Mouse (Mus musculus): ENCODE results near the gene Ttc38. TPM values are rescaled to one million over a fixed set of nuclear protein-coding genes. Genes with fewer than 3 reads are reported as not detected.

The Ttc38 gene
- polyA plus RNA-seq, 1 experiment from 2014 or later = 6.6 TPM

Other genes with a start within 250 kb of the Ttc38 start
- 0.42 and 2.2 TPM in 2 replicates for gene Wnt7b, start 249.8 kb upstream of the Ttc38 start, polyA plus RNA-seq (2014; fragmentation: Nextera tagmentation; extraction: Ambion mirVana)
- gene Ppara, start 97.3 kb upstream of the Ttc38 start, polyA plus RNA-seq (2014; fragmentation: Nextera tagmentation; extraction: Ambion mirVana) = 6.0 and 7.6 TPM in 2 replicates
- gene Cdpf1, start 20.6 kb upstream of the Ttc38 start, polyA plus RNA-seq (2014; fragmentation: Nextera tagmentation; extraction: Ambion mirVana) = 38.5 and 38.7 TPM in 2 replicates
- gene Pkdrej, start 10.6 kb upstream of the Ttc38 start, polyA plus RNA-seq (2014; fragmentation: Nextera tagmentation; extraction: Ambion mirVana) = 0.36 and 0.37 TPM in 2 replicates
- gene Gtse1, start 27.4 kb downstream of the Ttc38 start, polyA plus RNA-seq (2014; fragmentation: Nextera tagmentation; extraction: Ambion mirVana) = 25.8 and 27.4 TPM in 2 replicates
- 35.7 and 36.4 TPM in 2 replicates for gene Trmu, start 47.0 kb downstream of the Ttc38 start, polyA plus RNA-seq (2014; fragmentation: Nextera tagmentation; extraction: Ambion mirVana)
- gene Celsr1, start 201.5 kb downstream of the Ttc38 start, polyA plus RNA-seq (2014; fragmentation: Nextera tagmentation; extraction: Ambion mirVana) = 1.3 and 2.2 TPM in 2 replicates
- 6.0 and 8.1 TPM in 2 replicates for gene Gramd4, start 225.4 kb downstream of the Ttc38 start, polyA plus RNA-seq (2014; fragmentation: Nextera tagmentation; extraction: Ambion mirVana)

All from intestine, embryonic 14.5 days (tissue).